Mouse (Mus musculus) limb, embryonic 14.5 days (tissue): ENCODE measurements around the gene Arid3b. TPM values are rescaled to one million over a fixed set of nuclear protein-coding genes. Genes with fewer than 3 reads are reported as not detected.

Experiments
- ATAC-seq: fragments of 200-750 bp; cut with Nextera tagmentation; 2 replicates; pipeline ENCODE4 v1.8.0; 2017; ENCODE audit warnings: low read depth, moderate number of reproducible peaks, moderate TSS enrichment; ENCODE audit not compliant: low FRiP score
- DNase-seq: peaks from one replicate; pipeline ENCODE4 v3.0.0-alpha.2; 2015; ENCODE audit warnings: low spot score
- H3K27ac ChIP-seq: fragments of 300-500 bp; sonication (generic); replicated peaks from 2 replicates; pipeline ENCODE4 v1.5.1; 2014; ENCODE audit warnings: low read depth, mild to moderate bottlenecking, low read length, moderate library complexity, mixed read lengths
- H3K27me3 ChIP-seq: fragments of 300-500 bp; sonication (generic); 2 replicates; pipeline ENCODE4 v1.6.1; 2014; ENCODE audit warnings: low read length, mixed read lengths; ENCODE audit not compliant: control insufficient read depth, insufficient read depth
- H3K36me3 ChIP-seq: fragments of 300-500 bp; sonication (generic); 2 replicates; pipeline ENCODE4 v1.6.1; 2014; ENCODE audit warnings: mild to moderate bottlenecking, low read length, moderate library complexity, mixed read lengths; ENCODE audit not compliant: control insufficient read depth, insufficient read depth
- H3K4me1 ChIP-seq: fragments of 300-500 bp; sonication (generic); 2 replicates; pipeline ENCODE4 v1.6.1; 2014; ENCODE audit warnings: antibody characterized with exemption, low read length, mixed read lengths; ENCODE audit not compliant: control insufficient read depth, insufficient read depth
- H3K4me2 ChIP-seq: fragments of 300-500 bp; sonication (generic); replicated peaks from 2 replicates; pipeline ENCODE4 v1.6.1; 2014; ENCODE audit warnings: low read depth, mild to moderate bottlenecking, low read length, moderate library complexity; ENCODE audit not compliant: severe bottlenecking
- H3K4me3 ChIP-seq: fragments of 300-500 bp; sonication (generic); replicated peaks from 2 replicates; pipeline ENCODE4 v1.5.1; 2014; ENCODE audit warnings: low read length
- H3K9ac ChIP-seq: fragments of 300-500 bp; sonication (generic); 2 replicates; pipeline ENCODE4 v1.6.1; 2014; ENCODE audit warnings: mild to moderate bottlenecking, low read depth, low read length, moderate library complexity; ENCODE audit not compliant: severe bottlenecking
- H3K9me3 ChIP-seq: fragments of 300-500 bp; sonication (generic); 2 replicates; pipeline ENCODE4 v1.6.1; 2016; ENCODE audit warnings: low read length; ENCODE audit not compliant: control insufficient read depth
- POLR2A ChIP-seq: fragments of 200-500 bp; IDR thresholded peaks from 2 replicates; pipeline ENCODE4 v1.8.0; 2012; ENCODE audit warnings: inconsistent platforms, mild to moderate bottlenecking, moderate library complexity, borderline replicate concordance; ENCODE audit not compliant: insufficient read depth, insufficient read length; ENCODE audit errors: extremely low read depth
- WGBS: fragments of 180-500 bp; shearing (Covaris S2); extraction: QIAGEN DNeasy Blood & Tissue Kit; methylation state at CpG from one replicate; pipeline ENCODE4 v1.1.7; 2014; 5-methylcytosine and 5-hydroxymethylcytosine counted together
- polyA plus RNA-seq, 2 experiments: library from polyadenylated mRNA; depleted of rRNA in 1 of 2; stranded (reverse) in 1 of 2; unstranded in 1 of 2; fragments of >200 nt; fragmentation: Nextera tagmentation in 1 of 2; extraction: Ambion mirVana in 1 of 2; gene quantifications; 2 replicates each; pipeline versions ENCODE4 v1.2.1 to v1.2.3; 2012 to 2014

Gene Arid3b
- polyA plus RNA-seq, 2 experiments, result 2.9 to 6.6 TPM

DNA sequence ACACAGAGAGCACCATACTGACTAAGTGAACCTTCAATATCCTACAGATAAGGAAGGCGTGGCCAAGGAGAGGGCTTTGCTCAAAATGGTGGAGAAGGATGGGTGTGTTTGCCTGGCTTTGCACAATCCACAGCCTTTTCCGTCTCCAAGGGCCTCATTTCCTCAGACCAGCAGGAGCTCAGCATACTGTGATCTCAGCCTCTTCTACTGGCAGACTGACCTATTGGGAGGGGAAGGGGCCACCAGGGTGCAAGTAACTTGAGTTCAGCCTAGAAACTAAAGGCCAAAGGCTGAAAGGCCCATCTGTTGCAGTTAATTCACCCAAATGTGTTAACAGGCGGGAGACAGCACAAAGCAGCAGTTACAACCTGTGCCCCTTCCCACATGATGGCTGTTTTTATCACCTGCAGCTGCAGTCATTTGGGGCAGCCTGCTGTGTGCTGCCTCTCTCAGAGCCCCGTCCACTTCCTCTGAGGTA lies 29.4 kb downstream of the Arid3b start:
- 32% methylated on average over 4 of the region's 4 CpGs for WGBS
- no peak overlapping the region for H3K27ac ChIP-seq
- peaks cover 3% of the 10 kb centered on the region; the same call in 1 of the 2 replicates for H3K36me3 ChIP-seq
- no peak overlapping the region for H3K4me2 ChIP-seq
- H3K27me3 ChIP-seq, result no peaks in the 10 kb centered on the region
- H3K9ac ChIP-seq, result no peak overlapping the region
- no peak for TF ChIP-seq POLR2A
- H3K9me3 ChIP-seq, result no peaks in the 10 kb centered on the region
- DNase-seq (no peak), ATAC-seq (no peak)
- H3K4me1 ChIP-seq, result peaks cover 33% of the 10 kb centered on the region
- H3K4me3 ChIP-seq, result no peak overlapping the region

DNA sequence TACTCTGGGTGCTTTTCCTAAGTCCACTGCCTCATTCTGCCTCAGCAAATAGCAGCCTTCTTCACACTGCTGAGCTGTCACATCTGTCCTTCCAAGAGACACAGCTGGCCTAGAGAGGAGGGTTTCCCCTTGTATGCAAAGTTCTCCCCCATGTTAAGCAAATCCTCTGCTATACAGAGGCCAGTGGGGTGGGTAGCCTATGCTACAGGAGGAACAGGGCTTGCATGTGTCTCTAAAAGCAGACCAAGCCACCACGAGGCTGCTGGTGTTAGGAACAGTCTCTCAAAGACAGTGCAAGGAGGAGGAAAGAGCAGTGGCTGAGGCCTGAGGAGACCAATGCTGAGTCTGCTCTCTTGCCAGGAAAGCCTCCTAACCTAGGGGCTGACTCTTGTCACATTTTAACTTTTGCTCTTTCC lies 30.5 kb downstream of the Arid3b start:
- H3K36me3 ChIP-seq, result peaks cover 3% of the 10 kb centered on the region; the same call in 1 of the 2 replicates
- no peak overlapping the region for H3K9ac ChIP-seq
- no peak for TF ChIP-seq POLR2A
- no peaks in the 10 kb centered on the region for H3K9me3 ChIP-seq
- no peak overlapping the region for H3K4me3 ChIP-seq
- peaks cover 25% of the 10 kb centered on the region for H3K4me1 ChIP-seq
- WGBS, result 24% methylated on average over 1 of the region's 1 CpGs
- ATAC-seq (no peak), DNase-seq (no peak)
- no peak overlapping the region for H3K27ac ChIP-seq
- H3K27me3 ChIP-seq, result no peaks in the 10 kb centered on the region
- H3K4me2 ChIP-seq, result no peak overlapping the region

DNA sequence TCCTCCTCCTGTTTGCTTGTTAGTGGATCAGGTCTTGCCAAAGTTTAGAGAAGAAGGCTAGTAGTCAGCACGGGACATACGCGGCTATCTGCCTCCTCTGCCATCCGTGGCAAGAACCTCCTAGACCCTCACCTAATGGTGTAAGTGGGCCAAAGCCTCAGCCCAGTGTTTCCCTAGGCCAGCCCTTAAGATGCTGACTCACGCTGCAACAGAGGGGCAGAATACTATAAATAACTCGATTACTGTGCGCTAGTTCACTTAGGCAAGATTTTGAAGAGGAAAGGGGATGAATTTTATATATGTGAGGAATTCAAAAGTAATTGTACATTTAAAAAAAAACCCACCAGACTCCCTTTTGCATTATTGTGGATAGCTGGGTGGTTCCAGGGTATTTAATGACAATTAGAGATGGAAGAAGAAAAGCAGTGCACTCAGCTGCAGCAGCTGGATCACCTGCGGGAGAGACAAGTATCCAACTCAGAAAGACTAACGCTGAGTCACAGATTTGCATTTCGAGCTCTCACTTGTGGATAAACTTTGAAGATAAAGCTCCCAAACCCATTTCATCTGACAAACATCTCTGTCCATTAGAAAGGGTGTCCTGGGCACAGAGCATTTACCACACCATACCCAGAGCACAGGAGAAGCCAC lies 31.4 kb downstream of the Arid3b start:
- H3K36me3 ChIP-seq, result peaks cover 3% of the 10 kb centered on the region; the same call in 1 of the 2 replicates
- WGBS, result 68% methylated on average over 10 of the region's 10 CpGs
- H3K9me3 ChIP-seq, result no peaks in the 10 kb centered on the region
- DNase-seq (no peak), ATAC-seq (no peak)
- no peak overlapping the region for H3K27ac ChIP-seq
- H3K4me2 ChIP-seq, result no peak overlapping the region
- H3K27me3 ChIP-seq, result no peaks in the 10 kb centered on the region
- no peak for TF ChIP-seq POLR2A
- H3K4me1 ChIP-seq, result peaks cover 25% of the 10 kb centered on the region
- no peak overlapping the region for H3K4me3 ChIP-seq
- H3K9ac ChIP-seq, result no peak overlapping the region

DNA sequence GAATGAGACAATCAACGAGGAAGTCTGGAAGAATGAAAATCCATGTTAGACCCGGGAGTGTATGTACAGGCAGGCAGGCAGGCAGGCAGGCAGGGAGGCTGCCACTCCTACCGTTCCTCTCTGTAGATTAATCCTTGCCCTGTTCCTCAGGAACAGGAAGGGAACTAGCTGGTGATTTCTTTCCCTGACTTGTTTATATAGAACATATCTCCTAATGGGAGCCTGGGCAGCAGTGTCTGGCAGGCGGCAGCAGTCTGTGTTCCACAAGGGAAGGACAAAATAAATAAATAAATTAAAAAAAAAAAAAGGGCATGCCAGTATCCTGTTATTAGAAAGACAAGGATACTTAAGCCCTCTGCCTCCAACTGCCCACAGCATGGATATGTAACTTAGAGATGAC lies 32.8 kb downstream of the Arid3b start:
- DNase-seq, result no peak
- Histone ChIP-seq H3K4me2 (no peak overlapping the region), H3K27me3 (no peaks in the 10 kb centered on the region), H3K9ac (no peak overlapping the region), H3K27ac (no peak overlapping the region), H3K9me3 (no peaks in the 10 kb centered on the region), H3K4me3 (no peak overlapping the region), H3K4me1 (peaks cover 22% of the 10 kb centered on the region), H3K36me3 (no peaks in the 10 kb centered on the region)
- 13% methylated on average over 4 of the region's 4 CpGs for WGBS
- no peak for TF ChIP-seq POLR2A
- no peak for ATAC-seq

DNA sequence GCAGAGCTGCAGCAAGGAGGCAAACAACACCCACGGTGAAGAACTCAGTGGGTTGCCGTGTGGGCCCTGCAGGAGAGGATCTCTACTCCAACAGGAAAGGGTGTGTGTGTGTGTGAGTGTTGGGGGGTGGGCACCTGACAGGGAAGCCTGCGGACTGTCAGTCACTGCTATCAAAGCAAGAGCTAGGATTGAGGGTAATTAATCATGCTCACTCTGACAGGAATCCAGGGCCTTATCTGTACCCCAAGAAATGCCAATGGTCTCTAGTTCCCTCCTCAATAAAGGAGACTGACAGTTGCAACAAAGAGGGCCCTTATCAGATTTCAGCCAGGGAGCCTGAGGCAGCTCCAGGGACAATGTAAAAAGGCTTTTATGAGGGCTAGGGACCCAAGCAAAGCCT lies 33.5 kb downstream of the Arid3b start:
- no peak for DNase-seq
- Histone ChIP-seq H3K9me3 (no peaks in the 10 kb centered on the region), H3K36me3 (no peaks in the 10 kb centered on the region), H3K4me3 (no peak overlapping the region), H3K9ac (no peak overlapping the region), H3K4me1 (peaks cover 17% of the 10 kb centered on the region), H3K4me2 (no peak overlapping the region), H3K27ac (no peak overlapping the region), H3K27me3 (no peaks in the 10 kb centered on the region)
- ATAC-seq, result no peak
- no peak for TF ChIP-seq POLR2A
- WGBS, result 22% methylated on average over 3 of the region's 3 CpGs
